Mouse (Mus musculus) left cerebral cortex, postnatal 25 days (tissue): ENCODE measurements around the gene Pid1. TPM values are rescaled to one million over a fixed set of nuclear protein-coding genes. Genes with fewer than 3 reads are reported as not detected.
"Not testable (repeated sequence)": the region's sequence is repeated elsewhere in the genome, so short reads cannot be mapped to it uniquely, and the experiment has no call there.

ENCODE experiments used
- DNase-seq, 2 experiments: peaks; one replicate each; pipeline ENCODE4 v3.0.0; 2022; ENCODE audit warnings: low spot score in 2 of 2, mixed read lengths in 1 of 2
- intact Hi-C: fragments of 180-260 bp; cut with DNase I; formaldehyde crosslinking; loops from one replicate; pipeline ENCODE4 v1.15.1; 2025
- total RNA-seq, 2 experiments: library from RNA; stranded (reverse); gene quantifications; 2 replicates each; pipeline ENCODE4 v1.2.3; 2021

Gene Pid1
- total RNA-seq, 2 experiments from 2014 or later: 40.1 to 43.4 TPM

DNA sequence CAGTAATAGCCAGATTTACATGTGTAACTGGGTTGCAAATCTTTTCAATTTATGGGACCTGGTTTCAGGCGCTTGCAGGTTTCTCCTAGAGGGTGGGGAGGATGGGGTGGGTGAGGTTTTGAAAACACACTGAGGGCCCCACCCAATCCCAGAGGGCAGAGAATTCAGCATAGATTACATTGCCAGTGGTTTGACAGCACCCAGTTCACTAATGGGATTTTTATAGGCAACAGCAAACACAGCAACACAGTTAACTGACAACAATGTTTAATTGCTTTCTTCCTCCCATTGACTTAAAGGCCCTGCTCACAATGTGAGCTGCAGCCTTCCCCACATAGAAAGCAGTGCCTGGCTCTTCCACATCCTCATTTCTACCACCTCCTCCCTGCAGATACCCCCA, 1.8 kb downstream of the Pid1 start:
- DNase-seq: no peak
- intact Hi-C loops: no loop called here

DNA sequence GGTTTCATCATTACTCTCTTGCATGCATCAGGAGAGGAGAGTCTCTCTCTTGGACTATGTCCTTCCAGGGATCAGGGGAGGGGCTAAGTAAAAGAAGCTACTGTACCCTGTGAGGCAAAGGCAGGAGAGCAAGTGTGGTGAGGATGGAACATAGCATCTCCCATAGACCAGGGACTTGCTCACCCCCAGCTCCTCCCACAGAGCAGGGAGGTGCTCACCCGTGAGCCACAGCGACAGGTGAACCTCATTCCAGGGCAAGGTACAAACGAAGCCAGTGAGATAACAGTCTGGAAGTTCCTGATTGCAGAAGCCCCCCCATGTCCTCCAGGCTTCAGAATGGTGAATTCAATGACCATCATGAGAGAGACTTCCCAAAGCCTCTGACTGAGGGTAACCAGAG, 2.6 kb downstream of the Pid1 start:
- intact Hi-C loops: no loop called here
- no peak for DNase-seq

DNA sequence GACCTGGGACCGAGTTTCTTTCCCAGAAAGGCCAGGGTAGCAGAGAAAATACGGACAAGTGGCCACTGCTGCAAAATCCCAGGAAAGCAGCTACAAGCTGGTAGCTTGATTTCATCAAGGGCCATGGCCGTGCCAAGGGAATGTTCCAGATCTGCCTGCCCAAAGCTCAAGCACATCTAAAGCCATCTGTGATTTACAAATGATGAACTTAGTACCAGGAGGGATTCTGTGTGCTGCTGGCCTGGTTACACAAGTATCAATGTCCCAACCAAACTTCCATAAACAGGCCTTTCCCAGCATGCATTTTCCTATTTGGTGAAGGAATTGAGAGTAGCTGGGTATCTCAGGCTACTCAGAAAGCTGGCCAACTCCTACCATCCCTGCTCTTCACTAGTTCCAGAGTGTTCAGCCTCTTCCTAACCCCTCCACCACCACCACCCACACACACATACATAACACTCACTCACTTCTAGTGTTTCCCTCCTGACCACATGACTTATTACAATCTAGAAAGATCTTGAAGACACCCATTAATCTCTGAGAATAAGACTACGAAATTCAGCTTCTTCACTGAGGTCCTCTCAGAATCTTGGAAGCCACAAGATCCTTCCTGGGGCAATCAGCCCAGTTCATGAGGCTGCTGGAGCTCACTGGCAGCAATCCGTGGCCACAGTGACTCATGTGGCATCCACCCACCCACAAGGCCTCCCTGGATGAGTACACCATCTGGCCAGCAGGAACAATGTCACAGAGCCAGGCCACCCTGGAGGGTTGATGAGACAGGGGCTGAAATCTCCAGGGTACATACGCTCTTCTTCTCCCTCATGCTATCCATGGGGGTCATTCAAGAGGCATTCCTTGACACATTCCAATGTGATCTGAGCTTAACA, 4.1 kb downstream of the Pid1 start:
- no peak for DNase-seq
- intact Hi-C loops: no loop called here

GRCm38 (mm10) chr1:84357216-84357615, 6.8 kb downstream of the Pid1 start:
- intact Hi-C loops: no loop called here
- DNase-seq: peak in 1 of 2 experiments; percentile 37

- DNase-seq: no peak
- intact Hi-C loops: no loop called here
Measured at GRCm38 (mm10) chr1:84350262-84350661, 13.7 kb downstream of the Pid1 start.

DNA sequence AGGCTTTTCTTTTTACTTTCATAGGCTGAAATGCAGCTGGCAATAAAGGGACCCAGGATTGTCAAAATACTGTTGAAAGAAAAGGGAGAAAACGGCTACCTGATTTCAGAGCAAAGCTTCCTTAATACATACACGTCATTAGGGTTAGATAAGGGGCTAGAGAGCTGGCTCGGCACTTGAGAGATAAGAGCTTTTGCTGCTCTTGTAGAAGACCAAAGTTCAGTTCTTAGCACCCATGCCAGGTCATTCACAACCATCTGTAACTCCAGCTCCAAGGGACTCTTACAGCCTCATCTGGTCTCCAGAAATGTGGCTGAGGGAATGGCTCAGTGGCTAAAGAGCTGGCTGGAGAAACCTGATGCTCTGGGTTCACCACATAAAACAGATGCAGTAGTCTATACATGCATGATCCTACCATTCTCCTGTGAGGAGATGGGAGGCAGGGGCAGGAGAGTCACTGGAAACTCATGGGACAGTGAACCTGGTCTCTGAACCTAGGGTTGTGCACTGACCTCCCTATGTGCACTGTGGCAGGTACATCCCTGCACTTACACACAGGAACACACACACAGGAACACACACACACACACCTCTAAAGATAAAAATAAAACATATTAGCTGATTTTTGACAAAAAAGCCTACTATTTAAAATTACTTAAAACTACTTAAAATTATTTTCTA, 16.0 kb downstream of the Pid1 start:
- no peak for DNase-seq
- intact Hi-C loops: no loop called here

DNA sequence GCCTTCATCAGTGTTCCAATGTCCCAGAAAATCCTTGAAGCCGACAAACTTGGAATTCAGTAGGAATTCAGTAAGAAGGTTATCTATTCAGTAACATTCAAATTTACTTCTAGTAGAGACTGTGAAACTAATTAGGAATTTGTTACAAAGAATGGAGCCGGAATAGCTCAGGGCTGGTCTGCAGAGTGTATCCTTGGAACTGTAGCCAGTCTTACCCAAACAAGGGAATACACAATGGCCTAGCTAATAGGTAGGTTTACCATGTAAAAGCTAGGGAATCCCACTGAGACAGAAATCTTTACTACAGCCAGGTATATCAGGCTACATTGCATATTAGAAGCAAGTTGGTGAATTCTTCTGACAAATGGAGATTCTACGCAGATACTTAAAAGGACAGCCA, 31.2 kb downstream of the Pid1 start:
- intact Hi-C loops, DNase-seq: not testable (repeated sequence)

GRCm38 (mm10) chr1:84331861-84332260, 32.1 kb downstream of the Pid1 start:
- intact Hi-C loops, DNase-seq: not testable (repeated sequence)

GRCm38 (mm10) chr1:84325309-84325708, 38.7 kb downstream of the Pid1 start:
- intact Hi-C loops: no loop called here
- DNase-seq: no peak

- intact Hi-C loops: no loop called here
- peak in 1 of 2 experiments; percentile 38 for DNase-seq
Measured at GRCm38 (mm10) chr1:84321327-84321726, 42.7 kb downstream of the Pid1 start.

DNA sequence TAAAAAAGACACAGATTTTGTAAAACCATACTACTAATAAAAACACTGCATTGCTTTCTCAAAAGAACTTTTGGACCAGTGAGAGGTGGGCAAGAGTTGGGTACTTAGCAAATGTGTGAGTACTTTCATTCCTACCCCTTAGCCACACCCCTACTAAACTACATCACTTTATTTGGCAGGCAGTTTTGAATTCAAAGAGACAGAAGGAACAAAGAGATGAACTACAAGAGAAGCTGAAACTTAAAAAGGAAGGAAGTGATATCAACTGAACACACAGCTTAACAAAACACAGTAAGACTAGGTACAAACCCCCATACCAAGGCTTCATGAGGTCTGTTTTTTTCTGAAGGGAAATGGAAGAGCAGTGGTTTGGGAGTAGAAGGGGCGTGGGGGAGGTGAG, 45.4 kb downstream of the Pid1 start:
- DNase-seq: no peak
- intact Hi-C loops: no loop called here

GRCm38 (mm10) chr1:84317827-84318226, 46.2 kb downstream of the Pid1 start:
- DNase-seq: no peak
- intact Hi-C loops: no loop called here

DNA sequence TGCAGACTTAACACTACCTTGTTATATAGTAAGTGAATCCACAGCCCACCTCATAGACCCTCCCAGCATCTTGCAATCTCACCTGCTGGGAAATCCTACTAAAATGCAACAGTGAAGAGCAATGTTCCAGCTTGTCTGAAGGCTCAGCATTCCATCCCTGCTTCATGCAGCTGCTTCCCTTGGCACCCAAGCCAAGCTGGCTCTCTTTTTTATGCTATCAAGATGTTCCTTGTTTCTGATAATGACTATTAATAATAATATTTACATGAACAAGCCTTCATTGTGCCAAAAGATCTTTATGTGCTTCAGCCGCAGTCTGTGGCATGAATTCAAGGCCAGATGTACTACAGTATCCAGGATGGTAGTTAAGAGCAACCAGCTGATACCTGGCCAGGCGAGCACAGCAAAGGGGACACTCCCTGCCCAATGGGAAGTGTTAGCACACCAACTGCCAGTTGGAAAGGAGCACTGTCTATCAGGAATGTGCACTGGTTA, 54.0 kb downstream of the Pid1 start:
- intact Hi-C loops: no loop called here
- no peak for DNase-seq

DNA sequence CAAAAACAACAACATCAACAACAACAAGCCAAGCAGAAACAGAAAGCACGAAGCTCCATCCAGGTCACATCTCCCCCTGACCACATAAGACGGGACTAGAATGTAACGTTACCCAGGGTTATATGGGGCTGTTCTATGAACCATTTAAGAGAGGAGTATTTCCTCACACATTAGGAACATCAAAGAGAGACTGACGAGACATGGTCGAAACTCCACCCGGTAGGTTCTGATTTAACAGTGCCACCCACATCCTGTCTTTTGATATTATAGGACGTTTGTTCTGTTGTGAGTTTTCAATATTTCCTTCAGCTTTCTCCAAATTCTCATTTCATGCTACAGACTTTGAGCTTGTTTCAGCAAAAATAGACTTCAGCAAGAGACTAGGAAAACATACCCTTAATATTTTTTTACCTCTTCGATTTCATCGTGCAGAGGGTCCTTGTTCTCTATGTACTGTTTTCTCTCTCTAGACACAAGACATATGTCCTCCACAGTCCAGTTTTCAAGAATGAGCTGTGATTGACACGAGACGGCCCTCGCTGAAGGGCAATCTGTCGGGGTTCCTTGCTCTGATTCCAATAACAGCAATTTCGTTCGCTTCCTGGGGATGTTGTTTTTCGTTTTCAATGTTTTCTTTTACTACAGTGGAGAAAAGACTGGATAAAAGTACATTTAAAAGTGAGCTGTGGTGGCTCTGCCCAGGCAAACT, 58.1 kb downstream of the Pid1 start:
- intact Hi-C loops: no loop called here
- no peak for DNase-seq

GRCm38 (mm10) chr1:84302788-84303187, 61.2 kb downstream of the Pid1 start:
- intact Hi-C loops: no loop called here
- no peak for DNase-seq

DNA sequence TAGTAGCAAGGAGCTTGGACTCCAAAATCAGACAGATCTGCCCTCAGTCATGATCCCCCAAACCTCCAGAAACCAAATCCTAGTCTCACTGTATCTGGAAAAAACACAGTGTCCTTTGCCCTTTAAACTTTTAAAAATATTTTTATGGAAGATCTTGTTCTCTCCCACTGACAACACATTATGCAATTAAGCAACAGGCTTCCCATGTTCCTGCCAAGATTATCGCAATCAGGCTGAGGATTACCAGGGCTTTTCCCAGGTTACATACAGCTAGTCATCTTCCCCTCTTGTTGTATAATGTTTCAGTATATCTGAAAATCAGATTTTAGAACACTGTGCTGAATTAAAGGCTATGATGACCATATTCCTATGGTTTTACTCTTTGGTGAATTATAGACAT, 64.3 kb downstream of the Pid1 start:
- intact Hi-C loops: loop anchor here (10.0 kb wide), 1 partner anchor 1115 kb away; no protein-coding TSS in a partner anchor

GRCm38 (mm10) chr1:84286682-84287111, 77.3 kb downstream of the Pid1 start:
- peak; percentile 82 to 88 for DNase-seq
- intact Hi-C loops: loop anchor here (10.0 kb wide), 3 partner anchors 152 to 408 kb away; partner anchors contain the start of gene Dner

More for the DNA sequence above, 64.3 kb downstream of the Pid1 start:
- DNase-seq: no peak

DNA sequence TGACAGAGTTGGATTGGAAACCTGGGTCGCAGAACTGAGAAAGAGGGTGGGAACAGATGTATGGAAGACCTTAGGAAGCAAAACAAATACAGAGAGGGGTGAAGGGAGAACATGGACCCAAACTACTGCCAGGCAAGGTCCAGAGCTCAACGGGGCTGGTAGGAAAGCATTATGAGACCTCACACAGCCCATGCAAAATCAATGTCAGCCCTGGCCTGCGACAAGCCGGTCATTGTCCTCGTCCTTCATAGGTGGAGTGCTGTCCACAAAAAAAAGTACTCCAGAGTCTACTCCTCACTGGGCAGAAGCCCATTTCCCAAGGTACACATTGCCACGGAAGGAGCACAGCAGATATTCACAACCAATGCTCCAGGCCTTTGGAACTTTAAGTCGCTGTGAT, 78.4 kb downstream of the Pid1 start:
- DNase-seq: no peak
- intact Hi-C loops: loop anchor here (10.0 kb wide), 3 partner anchors 151 to 409 kb away; partner anchors contain the start of gene Dner

DNA sequence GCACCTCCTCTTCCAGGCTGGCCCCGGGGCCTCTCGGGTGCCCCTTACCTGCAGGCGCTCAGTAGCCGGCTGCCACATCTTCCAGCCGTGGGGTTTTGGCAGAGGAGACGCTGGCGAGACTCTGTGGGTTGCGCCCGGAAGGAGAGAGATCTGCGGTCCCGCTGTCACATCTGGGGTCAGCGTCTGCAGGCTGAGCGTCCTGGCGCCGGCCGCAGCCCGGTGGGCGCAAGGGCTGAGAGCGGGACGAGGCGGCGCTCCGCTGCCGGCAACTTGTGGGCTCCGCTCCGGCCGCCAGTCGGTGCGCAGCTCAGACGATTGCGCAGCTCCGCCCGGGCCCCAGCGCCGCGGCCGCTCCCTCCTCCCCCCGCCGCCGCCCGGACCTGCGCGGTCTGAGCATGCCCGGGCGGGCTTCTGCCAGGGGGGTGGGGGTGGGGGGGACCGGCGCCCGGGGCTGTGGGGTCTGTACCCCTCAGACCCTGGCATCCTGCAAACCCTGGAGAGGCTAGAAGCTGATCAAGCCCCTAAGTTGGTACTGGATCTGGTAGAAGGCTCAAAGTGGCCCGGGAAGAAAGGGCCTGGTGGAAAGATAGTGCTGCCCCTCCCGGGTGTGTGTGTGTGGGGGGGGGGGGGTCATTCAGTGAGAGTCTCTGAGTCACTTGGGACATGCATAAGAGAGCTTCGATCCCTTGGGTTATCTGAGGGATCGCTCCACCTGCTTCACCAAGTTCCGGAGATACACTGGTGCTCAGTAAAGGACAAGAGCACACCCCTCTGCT, 79.5 kb downstream of the Pid1 start:
- intact Hi-C loops: loop anchor here (10.0 kb wide), 3 partner anchors 150 to 410 kb away; partner anchors contain the start of gene Dner
- peak; percentile 61 to 78 for DNase-seq
